Mouse (Mus musculus) ES-Bruce4 (cell line): Measurements from ENCODE around the gene Tk1.

Source experiments
- CTCF ChIP-seq: IDR thresholded peaks from one replicate; pipeline ENCODE4 v1.8.1; 2011; ENCODE audit warnings: low read depth, low read length
- EP300 ChIP-seq: IDR thresholded peaks from 2 replicates; pipeline ENCODE4 v1.6.1; 2011; ENCODE audit warnings: low read depth, low read length; ENCODE audit not compliant: insufficient read depth
- POLR2A ChIP-seq: IDR thresholded peaks from one replicate; pipeline ENCODE4 v1.8.1; 2011; ENCODE audit warnings: low read length; ENCODE audit not compliant: insufficient read depth

DNA sequence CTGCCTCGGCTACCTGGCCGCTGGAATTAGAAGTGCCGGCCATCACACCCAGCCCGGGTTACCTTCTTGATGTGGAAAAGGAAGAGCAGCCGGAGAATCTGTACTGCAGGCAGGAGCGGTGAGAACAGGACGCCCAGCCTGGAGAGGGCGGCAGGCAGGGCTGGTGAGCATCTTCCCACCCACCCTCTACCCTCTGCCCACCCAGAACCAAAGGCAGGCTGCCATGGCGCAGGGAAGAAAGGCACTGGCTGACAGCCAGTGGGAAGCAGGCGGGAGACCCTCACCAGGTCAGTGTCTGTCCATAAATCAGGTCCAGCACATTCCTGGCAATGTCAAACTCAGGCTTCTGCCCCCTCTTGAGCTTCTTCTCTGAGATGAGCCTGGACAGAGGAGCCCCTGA, 55.5 kb downstream of the Tk1 start:
- TF ChIP-seq CTCF (no peak), EP300 (no peak), POLR2A (no peak)
